Mouse (Mus musculus) left cerebral cortex, postnatal 36 days (tissue): ENCODE measurements at regions not wholly inside any gene's neighbourhood (a gene's known extent, or its start where the extent isn't known, plus 50 kb on each side); places are given as distances from the start of the nearest gene placed in this dataset.

Experiments used
- DNase-seq, 2 experiments: peaks; one replicate each; pipeline ENCODE4 v3.0.0; 2021 to 2022; ENCODE audit warnings: low spot score in 2 of 2, mixed read lengths in 1 of 2
- intact Hi-C: fragments of 180-260 bp; cut with DNase I; formaldehyde crosslinking; loops from one replicate; pipeline ENCODE4 v1.15.1; 2025

DNA sequence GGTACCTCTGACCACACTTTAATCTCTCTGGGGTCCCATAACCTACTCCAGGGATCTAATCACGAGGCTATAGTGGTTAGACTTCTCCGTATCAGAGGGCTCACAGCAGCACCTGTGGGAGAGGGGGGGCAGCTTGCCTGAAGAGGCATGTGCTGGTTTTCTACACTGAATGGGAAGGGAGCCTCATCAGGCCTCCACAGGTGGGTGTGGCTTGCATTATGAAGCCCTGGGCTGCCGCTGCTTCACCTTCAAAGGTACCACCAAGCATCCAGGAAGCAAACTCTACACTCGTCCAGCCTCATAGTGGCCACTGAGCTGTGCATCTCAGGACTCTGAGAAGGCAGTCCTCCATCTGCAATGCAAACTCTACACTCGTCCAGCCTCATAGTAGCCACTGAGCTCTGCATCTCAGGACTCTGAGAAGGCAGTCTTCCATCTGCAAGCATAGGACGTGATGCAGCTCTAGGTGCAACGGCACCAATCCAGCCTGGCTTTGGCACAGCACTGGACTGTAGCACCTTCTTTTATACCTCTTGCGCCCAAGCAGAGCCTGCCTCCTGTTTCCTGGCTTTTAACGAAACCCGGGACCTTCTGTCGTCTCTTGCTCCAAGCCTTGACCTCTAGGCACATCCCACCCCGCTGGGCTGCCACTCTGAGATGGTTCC lies 110.5 kb upstream of the Parp11 start:
- no peak for DNase-seq
- intact Hi-C loops: no loop called here

DNA sequence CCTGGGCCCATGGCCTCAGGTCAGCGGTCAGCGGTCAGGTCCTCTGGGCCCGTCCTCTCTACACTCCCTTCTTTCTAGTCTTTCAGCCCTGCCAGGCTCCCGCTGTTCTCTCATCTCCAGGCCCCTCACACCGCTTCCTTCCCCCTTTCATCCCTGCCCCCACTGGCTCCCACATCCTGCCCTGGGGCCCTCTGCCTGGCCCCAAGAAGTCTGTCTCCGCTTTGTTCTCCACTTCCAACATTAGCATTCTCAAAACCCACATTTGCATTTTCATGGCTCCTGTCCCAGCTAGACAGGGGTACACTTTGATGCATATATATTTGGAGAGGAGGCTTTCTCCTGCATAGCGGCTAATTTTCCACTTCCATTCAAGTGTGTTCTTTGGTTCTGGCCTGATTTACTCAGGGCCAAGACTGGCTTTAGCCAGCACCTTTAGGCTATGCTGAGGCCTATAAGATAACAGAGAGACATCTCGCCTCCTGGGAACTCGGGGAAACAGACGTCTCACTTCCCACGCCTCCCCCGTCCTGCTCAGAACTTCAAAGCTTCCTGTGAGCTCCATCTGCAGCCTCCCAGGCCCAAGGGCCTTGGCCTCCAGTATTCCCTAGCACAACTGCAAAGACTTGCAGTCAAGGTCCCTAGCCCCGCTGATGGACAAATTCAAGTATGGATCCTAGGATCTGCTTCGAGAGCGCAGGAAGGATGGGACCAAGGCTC lies 109.8 kb upstream of the Parp11 start:
- peak; percentile 49 to 63 for DNase-seq
- intact Hi-C loops: no loop called here

DNA sequence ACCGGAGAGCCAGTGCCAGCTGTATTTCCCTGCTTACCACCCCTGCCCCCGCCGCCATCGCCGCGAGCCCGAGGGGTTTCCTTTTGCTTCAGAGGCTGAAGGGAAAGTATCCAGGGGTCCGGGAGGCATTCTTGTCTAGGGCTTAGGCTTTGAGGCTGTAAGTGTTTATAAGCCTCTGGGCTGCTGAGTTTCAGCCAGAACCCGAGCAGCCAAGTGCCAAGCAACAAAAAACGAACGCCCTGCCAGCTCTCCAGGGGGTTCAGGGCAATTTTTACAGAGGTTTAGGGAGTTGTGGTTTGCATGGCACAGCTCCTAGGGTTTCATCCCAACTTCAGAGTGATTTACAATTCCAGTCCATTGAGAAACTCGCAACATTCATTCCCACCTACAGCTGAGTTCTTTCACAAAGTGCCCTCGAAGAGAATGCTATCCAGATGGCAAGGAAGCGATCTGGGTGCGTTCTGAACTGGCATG lies 109.2 kb upstream of the Parp11 start:
- intact Hi-C loops: no loop called here
- DNase-seq: no peak

DNA sequence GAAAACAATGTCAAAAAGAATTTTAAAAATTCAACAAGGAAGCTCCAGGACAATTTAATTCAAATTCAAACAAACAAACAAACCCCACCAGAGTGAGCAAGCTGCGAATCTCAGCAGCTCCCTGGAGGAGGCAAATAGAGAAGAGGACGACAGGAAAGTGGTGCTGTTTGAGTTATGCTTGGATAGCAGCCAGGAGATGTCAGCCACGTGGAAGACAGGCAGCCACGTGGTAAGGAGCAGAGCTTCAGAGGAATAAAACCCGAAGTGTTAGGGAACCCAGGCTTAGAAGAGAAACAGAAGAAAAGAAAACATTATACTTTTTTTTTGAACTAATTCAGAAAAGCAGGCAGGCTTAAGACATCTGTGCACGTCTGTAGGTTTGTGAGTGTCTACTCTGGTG lies 108.2 kb upstream of the Parp11 start:
- DNase-seq: no peak
- intact Hi-C loops: no loop called here

DNA sequence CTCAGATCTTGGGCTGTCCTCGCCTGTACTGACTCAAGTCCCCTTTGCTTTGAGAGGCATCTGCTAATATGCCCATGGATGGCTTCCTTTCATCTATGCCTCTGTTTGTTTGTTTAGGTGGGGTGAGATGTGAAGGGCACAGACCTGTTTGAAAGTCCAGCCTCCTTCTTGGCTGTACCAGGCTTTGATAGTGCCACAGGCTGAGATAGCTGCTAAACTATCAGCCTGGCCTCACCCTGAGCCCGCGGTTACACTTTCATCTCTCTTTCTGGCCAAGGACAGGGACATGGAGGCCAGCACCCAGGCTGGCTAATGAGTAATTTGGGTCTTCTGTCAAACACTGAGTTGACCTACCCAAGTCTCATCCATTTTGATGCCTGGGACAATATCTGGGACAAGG lies 105.0 kb upstream of the Parp11 start:
- DNase-seq: no peak
- intact Hi-C loops: no loop called here

DNA sequence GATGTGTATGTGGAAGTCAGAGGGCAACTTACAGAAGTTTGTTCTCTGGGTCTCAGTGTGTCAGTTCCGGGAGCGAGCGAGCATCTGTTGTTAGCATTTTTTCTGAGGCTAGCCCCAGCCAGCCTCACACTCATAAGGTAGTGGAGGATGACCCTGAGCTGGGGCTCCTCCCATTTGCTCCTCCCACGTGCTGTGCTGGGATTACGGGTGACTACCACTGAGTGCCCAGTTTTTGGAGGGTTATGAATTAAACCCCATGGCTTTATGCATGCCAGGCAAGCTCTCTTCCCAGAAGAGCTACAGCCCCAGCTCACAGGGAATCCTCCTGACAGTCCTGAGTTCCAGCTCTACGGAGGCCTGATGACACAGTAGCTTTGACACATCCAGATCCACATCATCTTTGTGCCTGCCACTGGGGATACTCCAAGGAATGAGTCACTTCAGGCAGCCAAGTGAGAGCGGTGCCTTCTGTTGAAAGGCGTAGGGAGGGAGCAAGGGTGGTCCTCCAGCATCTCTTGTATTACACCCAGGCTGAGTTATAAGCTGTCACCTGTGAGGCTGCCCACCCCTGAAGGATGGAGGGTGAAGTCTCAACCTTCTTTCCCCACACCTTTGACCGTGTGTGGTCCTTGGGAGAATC lies 97.8 kb upstream of the Parp11 start:
- intact Hi-C loops: no loop called here
- no peak for DNase-seq

DNA sequence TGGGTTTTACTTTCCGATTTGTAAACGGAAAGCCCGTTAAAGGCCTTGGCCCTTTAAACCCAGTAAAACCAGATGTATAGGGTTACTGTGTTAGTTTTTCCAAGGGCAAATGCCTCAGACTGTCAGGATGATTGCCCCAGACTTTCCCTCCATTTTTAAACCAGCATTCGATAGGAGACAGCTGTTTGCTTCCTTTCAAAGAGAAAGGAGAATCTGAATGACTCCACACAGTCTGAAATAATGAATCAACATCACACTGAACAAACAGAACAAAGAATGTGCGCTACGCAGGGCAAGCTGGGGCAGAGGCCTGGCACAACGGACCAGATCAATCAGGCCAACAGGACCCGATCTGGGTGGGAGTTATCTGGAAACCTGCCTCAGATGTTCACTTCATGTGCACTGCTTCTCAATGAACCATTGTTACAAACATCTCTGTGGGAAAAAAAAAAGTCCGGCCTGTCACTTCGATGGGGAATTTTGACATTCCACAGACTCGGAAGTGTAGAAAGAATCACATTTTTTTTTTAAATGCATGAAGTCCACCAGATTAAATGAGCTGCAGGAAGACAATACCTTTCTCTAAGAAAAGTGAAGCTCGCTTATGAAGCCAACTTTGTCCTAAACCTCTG lies 97.0 kb upstream of the Parp11 start:
- intact Hi-C loops: no loop called here
- DNase-seq: no peak

DNA sequence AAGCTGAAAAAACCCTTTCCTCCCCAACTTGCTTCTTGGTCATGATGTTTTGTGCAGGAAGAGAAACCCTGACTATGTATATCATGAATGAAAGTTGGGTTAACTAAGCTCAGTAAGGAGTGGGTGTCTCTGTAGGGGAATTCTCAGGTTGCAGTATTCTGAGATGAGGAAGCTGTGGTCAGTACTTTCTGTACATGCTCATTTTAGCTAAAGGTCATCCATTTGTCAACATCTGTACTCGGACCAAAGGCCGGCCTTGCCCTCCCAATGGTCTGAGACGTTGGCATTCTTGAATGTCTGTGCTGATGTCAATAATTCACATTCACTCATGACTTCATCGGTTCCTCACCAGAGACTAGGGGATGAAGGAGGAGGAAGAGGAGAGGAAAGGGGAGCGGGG lies 94.9 kb upstream of the Parp11 start:
- no peak for DNase-seq
- intact Hi-C loops: no loop called here

DNA sequence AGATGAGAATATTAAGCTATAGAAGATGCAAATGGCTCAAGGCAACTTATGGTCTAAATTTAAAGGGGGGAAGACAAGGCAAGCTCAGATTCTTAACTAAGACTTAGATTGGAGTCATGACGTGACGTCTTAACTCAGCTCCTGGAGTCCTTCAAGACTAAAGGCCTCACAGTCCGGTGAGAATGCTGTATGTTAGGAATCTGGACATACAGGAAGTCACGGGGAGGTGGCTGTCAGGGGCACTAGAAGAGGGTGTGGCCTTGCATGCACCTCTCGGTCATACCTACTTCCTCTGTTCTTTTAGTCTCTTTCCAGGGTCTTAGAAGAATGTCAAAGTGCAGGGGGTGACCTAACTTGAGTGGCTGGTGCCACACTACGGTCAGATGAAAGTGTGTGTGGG lies 91.5 kb upstream of the Parp11 start:
- intact Hi-C loops: loop anchor here (5.0 kb wide), 1 partner anchor 33 kb away; no protein-coding TSS in a partner anchor
- DNase-seq: no peak

DNA sequence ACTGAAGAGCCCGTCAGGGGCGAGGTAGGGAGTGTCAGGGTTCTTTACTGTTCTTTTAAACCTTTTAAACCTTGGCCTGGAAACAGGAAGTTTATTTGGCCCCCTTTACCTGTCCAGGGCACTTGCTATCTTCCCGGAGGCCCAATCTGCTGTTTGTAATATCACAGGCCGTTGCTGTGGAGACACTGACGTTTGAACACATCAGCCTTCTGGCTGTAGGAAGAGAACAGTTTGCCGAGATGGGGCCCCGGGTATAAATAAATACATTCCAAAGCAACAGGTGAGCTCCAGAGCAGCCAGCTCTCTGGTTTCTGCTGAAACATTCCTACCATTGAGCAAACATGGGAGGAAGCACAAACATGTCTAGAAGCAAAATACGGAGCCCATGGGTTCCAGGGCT lies 90.2 kb upstream of the Parp11 start:
- intact Hi-C loops: loop anchor here (5.0 kb wide), 1 partner anchor 34 kb away; no protein-coding TSS in a partner anchor

DNA sequence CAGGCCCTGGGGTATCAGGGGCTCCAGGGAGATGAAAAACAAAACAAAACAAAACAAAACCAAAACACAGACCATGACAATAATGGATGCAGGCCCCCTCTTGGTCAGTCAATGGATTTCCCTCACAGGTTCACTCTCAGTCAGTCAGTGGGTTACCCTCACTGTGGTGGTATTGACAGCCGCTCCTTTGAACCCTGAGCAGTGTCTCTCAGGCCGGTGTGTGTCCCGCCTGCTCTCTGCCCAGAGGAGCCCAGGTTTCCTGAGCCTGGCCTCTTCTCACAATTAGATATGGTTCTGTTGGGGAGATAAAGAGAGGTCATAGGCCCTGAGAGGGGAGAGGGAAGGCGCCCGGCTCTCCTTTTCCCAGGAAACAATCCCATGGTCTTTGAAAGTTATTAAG lies 87.8 kb upstream of the Parp11 start:
- no peak for DNase-seq
- intact Hi-C loops: loop anchor here (1.0 to 5.0 kb wide), 3 partner anchors 37 to 404 kb away; no protein-coding TSS in a partner anchor

More for the DNA sequence above, 90.2 kb upstream of the Parp11 start:
- DNase-seq: no peak

DNA sequence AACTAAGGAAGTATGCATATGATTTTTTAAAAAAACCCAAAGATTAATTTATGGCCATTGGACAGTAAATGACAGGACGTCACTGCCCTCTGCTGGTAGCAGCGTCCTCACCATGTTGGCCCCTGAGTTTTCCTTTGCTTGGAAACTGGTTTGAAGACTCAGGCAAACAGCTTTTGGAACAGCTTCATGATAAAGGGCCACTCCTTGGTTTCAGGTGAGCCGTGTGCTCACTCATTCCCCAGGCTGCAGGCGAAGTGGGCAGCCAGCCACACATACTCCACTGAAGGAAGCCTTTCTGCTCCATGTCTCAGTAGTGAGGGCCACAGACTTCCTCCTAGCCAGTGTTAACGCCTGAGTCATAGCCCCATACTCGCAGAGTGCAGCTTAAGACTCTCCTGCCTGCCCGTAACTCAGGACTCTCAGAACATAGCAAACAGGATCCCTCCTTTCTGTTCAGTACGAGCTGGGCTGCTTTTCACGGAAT lies 87.2 kb upstream of the Parp11 start:
- intact Hi-C loops: loop anchor here (1.0 to 5.0 kb wide), 3 partner anchors 37 to 405 kb away; no protein-coding TSS in a partner anchor
- DNase-seq: peak; percentile 58 to 68

DNA sequence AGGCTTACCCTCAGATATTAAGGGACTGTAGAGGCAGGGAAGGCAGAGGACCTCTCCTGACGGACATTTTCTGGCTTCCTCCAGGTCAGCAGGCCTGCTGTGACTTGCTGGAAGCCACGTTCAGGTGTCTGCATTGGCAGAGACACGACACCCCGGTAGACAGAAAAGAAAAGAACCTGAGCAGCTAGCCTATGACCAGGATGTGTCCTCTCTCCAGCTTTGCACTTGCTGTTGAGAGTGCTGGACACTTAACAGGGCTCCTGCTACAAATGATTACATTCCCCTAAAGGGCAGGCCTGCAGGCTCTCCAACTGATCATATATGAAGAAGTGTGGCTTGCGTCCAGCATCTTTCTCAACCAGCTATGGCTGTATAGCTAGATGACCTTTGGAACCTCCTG lies 84.5 kb upstream of the Parp11 start:
- intact Hi-C loops: no loop called here
- DNase-seq: no peak

DNA sequence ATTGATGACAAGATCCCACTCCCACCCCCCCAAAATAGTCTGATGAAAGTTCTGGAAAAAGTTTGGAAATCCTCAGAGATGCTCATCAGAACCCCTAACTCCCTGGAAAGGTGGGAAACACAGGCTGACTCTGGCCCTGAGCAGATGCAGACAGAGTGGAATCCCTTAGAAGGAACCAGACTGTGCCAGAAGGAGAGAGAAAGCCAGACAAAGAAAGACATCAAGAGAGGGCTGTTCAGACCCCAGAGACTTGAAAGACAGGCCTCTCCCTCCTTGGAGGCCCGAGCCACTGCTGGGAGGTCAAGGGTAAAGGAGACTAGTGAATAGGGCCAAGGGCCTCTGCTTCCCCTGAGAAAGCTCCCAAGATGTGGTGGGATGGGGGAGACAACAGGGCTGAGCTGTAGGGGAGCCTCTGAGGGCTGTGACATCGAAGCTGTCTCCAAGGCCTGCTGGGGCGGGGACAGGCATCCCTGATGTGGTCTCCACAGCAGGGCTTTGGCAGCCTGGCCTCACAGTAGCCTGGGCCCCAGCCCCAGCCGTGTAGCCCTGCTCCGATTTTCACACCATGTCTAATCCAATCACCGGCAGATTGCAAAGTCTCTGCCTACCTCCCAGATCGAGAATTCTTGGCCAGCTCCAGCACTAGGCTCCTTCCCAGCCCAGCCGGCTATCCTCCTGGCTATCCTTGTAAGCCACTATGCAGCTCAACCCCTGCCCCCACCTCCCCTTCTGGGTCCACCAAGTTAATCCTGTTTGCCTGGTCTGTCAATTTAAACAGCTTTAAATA lies 83.5 kb upstream of the Parp11 start:
- no peak for DNase-seq
- intact Hi-C loops: no loop called here

DNA sequence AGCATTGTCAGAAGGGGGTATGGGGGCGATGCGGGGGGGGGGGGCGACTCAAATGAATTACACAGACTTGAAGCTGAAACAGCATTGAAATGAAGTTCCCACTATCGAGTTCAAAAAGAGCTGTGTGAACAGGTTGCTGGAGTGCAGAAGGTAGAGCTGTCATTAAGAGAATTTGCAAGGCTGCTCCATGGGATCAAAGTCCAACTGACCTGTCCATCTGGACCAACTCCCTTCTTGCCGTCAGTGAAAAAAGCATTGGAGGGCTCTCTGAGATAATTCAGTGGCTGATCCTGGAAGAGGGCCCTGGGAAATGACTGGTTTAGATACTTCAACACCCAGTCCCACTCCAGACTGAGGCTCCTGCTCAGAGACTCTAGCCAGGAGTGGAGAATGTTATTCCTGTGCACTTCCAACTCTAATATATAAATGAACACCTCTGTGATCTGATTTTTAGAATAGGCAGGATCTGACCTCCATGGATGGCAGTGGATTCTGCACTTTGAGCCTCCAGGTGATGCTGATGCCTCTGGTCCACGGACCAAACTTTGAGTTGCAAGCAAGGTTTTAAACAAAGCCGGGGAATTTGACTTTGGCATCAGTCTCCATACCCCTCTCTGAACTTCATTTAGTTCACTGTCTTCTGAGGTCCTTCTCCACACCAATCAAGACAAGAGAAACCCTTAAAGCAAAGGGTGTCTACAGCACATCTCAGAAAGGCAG lies 82.6 kb upstream of the Parp11 start:
- intact Hi-C loops: no loop called here
- DNase-seq: no peak

DNA sequence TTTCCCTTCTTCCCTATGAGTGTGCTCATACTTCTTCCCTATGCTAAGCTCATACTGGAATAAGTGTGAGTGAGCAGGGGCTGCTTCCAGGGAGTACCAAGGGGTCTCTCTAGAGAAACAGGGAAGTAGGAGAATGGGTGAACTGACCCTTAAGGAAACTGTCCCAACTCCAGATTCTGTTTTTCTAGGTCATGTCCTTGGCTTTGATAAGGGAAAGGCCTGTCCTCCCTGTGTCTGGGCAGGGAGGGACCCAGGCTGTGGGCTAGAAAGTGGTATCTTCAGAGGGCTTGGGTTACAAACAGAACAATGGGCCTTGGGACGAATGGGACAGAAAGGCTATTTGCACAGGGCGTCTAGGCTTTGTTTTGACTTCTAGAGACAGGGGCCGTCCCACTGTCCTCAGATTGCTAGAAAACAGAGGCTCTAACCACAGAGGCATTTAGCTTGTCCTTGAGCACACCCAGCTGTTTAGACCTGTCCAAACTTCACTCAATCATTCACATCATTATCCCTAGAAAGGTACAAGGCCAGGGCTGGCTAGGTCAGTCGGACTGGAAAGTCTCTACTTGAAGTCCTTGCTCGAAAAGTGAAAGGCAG lies 82.0 kb upstream of the Parp11 start:
- no peak for DNase-seq

DNA sequence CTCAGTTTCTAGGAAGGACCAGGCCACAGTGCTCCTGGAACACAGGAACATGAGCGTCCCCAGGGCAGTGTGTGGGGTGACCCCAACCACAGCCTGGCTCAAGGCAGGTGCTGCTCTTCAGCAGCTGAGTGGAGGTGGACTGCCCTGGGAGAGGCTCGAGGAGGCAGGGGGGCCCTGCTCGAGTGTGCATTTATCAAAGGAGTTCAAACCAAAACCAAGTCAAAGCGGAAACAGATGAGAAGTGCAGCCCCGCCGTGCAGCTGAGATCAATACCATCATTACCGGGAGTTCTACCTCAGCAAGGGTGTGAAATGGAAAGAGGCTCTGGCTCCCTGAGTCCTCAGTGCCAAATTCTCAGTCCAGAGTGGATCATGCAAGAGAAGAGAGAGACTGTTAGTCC lies 81.4 kb upstream of the Parp11 start:
- intact Hi-C loops: loop anchor here (5.0 kb wide), 1 partner anchor 82 kb away; the partner anchor contains the start of gene Parp11
- DNase-seq: no peak

More for the DNA sequence above, 82.0 kb upstream of the Parp11 start:
- intact Hi-C loops: loop anchor here (5.0 kb wide), 1 partner anchor 83 kb away; the partner anchor contains the start of gene Parp11

DNA sequence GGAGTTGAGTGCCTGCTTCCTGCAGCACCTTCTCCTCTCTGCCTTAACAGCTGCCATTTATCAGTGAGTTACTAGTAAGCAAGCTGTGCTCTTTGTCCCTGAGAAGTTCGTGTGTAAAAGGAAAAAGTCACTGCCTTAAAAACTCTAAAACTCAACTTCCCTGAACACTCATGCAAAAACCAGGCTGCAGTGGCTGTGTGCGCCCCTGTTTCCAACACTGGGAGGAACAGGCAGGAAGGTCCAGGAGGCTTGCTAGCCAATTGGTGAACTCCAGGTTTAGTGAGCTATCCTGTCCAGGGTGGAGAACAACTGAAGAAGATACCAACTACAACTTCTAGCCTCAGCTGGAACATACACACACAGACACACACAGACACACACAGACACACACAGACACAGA lies 81.0 kb upstream of the Parp11 start:
- intact Hi-C loops: loop anchor here (5.0 kb wide), 1 partner anchor 82 kb away; the partner anchor contains the start of gene Parp11
- DNase-seq: no peak
